ENCODE assay signal across 48 mouse cellular contexts in genomic region chr2:154720315-154720714, GRCm38 (mm10). TPM values are rescaled to one million over a fixed set of nuclear protein-coding genes. Genes with fewer than 3 reads are reported as not detected.
"Had no signal": no experiment of that assay in that cellular context is flagged by ENCODE, and none has a peak within 500 bp of the region (broad histone marks: within the 10 kb centered on the region; RNA-seq: fewer than 3 reads in every experiment).

No protein-coding gene starts in this region.

- H3K36me3 ChIP-seq: limb, embryonic 10.5 days; limb, embryonic 12.5 days; limb, embryonic 13.5 days; limb, embryonic 15.5 days; liver, embryonic 12.5 days; liver, embryonic 13.5 days; liver, embryonic 15.5 days; lung, embryonic 15.5 days; midbrain, embryonic 10.5 days; midbrain, embryonic 12.5 days; midbrain, embryonic 13.5 days; midbrain, embryonic 15.5 days; neural tube, embryonic 12.5 days had no signal

- H3K27ac ChIP-seq: limb, embryonic 10.5 days; limb, embryonic 12.5 days; limb, embryonic 13.5 days; limb, embryonic 15.5 days; liver, embryonic 12.5 days; liver, embryonic 13.5 days; liver, embryonic 14.5 days; liver, embryonic 15.5 days; lung, embryonic 15.5 days; macrophage; midbrain, embryonic 10.5 days; midbrain, embryonic 12.5 days; midbrain, embryonic 13.5 days; midbrain, embryonic 15.5 days; neural tube, embryonic 12.5 days had no signal

- H3K9ac ChIP-seq: limb, embryonic 12.5 days; limb, embryonic 13.5 days; limb, embryonic 15.5 days; liver, embryonic 12.5 days; liver, embryonic 13.5 days; liver, embryonic 14.5 days; liver, embryonic 15.5 days; liver, postnatal 0 days; lung, embryonic 14.5 days; lung, embryonic 15.5 days; midbrain, embryonic 12.5 days; midbrain, embryonic 13.5 days; midbrain, embryonic 15.5 days; neural tube, embryonic 12.5 days had no signal

- H3K4me3 ChIP-seq: limb, embryonic 10.5 days; limb, embryonic 12.5 days; limb, embryonic 13.5 days; limb, embryonic 15.5 days; liver, embryonic 12.5 days; liver, embryonic 13.5 days; liver, embryonic 15.5 days; lung, embryonic 15.5 days; megakaryocyte, embryonic 14.5 days; midbrain, embryonic 10.5 days; midbrain, embryonic 12.5 days; midbrain, embryonic 13.5 days; midbrain, embryonic 15.5 days; myocyte; neural tube, embryonic 12.5 days had no signal

- DNase-seq: left cerebral cortex, postnatal 4 days; liver; liver, embryonic 13.5 days; liver, postnatal 0 days; lung, adult 18-20 months; lung, adult 2 months; lung, embryonic 14.5 days; lung, postnatal 10 days; lung, postnatal 14 days; lung, postnatal 36 days; lung, postnatal 4 days; midbrain, embryonic 14.5 days had no signal

- H3K27me3 ChIP-seq: limb, embryonic 12.5 days; limb, embryonic 13.5 days; limb, embryonic 15.5 days; lung, embryonic 15.5 days; midbrain, embryonic 12.5 days; midbrain, embryonic 13.5 days; midbrain, embryonic 15.5 days; neural tube, embryonic 12.5 days had no signal

- H3K9me3 ChIP-seq: limb, embryonic 10.5 days; limb, embryonic 12.5 days; limb, embryonic 13.5 days; limb, embryonic 15.5 days; liver, embryonic 12.5 days; liver, embryonic 13.5 days; liver, embryonic 15.5 days; lung, embryonic 15.5 days; midbrain, embryonic 10.5 days; midbrain, embryonic 12.5 days; midbrain, embryonic 13.5 days; midbrain, embryonic 15.5 days; neural tube, embryonic 12.5 days had no signal

- H3K4me2 ChIP-seq: limb, embryonic 12.5 days; limb, embryonic 13.5 days; limb, embryonic 15.5 days; liver, embryonic 11.5 days; liver, embryonic 12.5 days; liver, embryonic 13.5 days; liver, embryonic 15.5 days; lung, embryonic 14.5 days; lung, embryonic 15.5 days; midbrain, embryonic 11.5 days; midbrain, embryonic 12.5 days; midbrain, embryonic 13.5 days; midbrain, embryonic 15.5 days; neural tube, embryonic 12.5 days had no signal

- H3K4me1 ChIP-seq: liver, embryonic 12.5 days; liver, embryonic 13.5 days; liver, embryonic 15.5 days; neural tube, embryonic 12.5 days had no signal

RNA-seq across cellular contexts. Expression of gene Gm14214, which starts 49.5 kb away (rescaled TPM):
- total RNA-seq: left cerebral cortex, adult 8-10 months; left cerebral cortex, postnatal 10 days; left cerebral cortex, postnatal 14 days; left cerebral cortex, postnatal 25 days; left cerebral cortex, postnatal 36 days; left cerebral cortex, postnatal 4 days; liver, adult 2 months; megakaryocyte progenitor cell, adult 5-6 weeks; megakaryocyte, adult 5-6 weeks; megakaryocyte-erythroid progenitor cell, adult 5-6 weeks; midbrain, postnatal 0 days; monocyte, adult 5-6 weeks had no signal
- polyA plus RNA-seq: limb, embryonic 10.5 days; limb, embryonic 11.5 days; limb, embryonic 12.5 days; limb, embryonic 13.5 days; limb, embryonic 14.5 days; limb, embryonic 15.5 days; liver, adult 2 months; liver, embryonic 11.5 days; liver, embryonic 12.5 days; liver, embryonic 13.5 days; liver, embryonic 14.5 days; liver, embryonic 15.5 days; liver, embryonic 16.5 days; liver, postnatal 0 days; lung, adult 2 months; lung, embryonic 14.5 days; lung, embryonic 15.5 days; lung, embryonic 16.5 days; lung, postnatal 0 days; macrophage; midbrain, embryonic 10.5 days; midbrain, embryonic 11.5 days; midbrain, embryonic 12.5 days; midbrain, embryonic 13.5 days; midbrain, embryonic 14.5 days; midbrain, embryonic 15.5 days; midbrain, embryonic 16.5 days; midbrain, postnatal 0 days; myocyte; neural tube, embryonic 11.5 days; neural tube, embryonic 12.5 days had no signal
